ENCODE assay signal across 10 mouse cellular contexts in the genomic region with DNA sequence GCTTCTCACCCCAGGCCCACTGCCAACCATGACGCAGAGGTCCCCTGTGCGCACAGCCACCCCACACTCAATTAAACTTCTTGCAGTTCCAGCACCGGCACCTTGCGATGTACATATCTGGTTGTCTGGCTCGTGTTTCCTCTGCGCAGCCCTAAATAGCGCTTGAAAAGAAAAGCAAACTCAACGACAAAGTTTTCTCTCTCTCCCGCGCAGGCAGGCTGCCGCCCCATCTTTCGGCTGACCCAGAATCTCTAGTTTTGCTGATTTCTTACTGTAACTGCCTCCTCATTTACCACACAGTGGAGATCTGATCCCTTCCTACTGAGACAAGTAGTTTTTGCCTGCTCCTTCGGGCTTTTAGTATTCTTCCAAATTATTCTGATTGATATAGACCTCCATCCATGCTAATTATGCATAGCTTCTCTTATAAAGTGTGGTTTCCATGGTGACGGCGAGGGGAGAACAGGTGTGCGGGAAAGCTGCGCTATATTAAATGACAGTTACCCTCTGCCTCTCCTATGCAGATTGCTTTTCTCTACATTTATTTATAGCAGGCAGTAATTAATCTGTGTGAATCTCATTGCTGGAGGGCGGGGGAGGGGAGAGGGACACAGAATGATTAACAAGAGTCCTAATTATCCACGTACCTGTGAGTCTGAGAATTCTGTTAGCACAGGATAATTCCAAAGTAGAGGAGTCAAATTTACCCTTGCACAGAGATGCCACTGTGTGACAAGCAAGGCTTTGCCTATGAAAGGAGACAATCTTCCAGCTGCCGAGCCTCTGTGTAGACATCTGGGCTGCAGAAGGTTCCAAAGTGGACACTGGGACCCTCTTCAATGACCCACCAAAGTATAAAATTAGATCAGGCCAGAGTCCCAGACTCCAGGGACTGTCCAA.
DNase-seq lines count a peak whose midpoint lies in the region; ATAC-seq and TF ChIP-seq lines count a peak whose summit lies in the region.
"Had no signal": no experiment of that assay in that cellular context is flagged by ENCODE, and none has a peak within 500 bp of the region (broad histone marks: within the 10 kb centered on the region; RNA-seq: fewer than 3 reads in every experiment).

No protein-coding gene starts in this region.

- H3K9ac ChIP-seq in hindbrain, embryonic 16.5 days (ENCODE audit: low read depth, low read length) = no peak overlapping the region; the same call in 1 of the 2 replicates
- H3K9ac ChIP-seq in midbrain, embryonic 14.5 days (replicated peaks; ENCODE audit: low read length) = no peak overlapping the region

- H3K9me3 ChIP-seq in hindbrain, embryonic 16.5 days (ENCODE audit: control insufficient read depth, low read length) = no peaks in the 10 kb centered on the region
- no peaks in the 10 kb centered on the region for H3K9me3 ChIP-seq in midbrain, embryonic 14.5 days (ENCODE audit: control insufficient read depth, low read length)

- H3K27me3 ChIP-seq in testis, adult 2 months (ENCODE audit: control insufficient read depth, insufficient read depth, low read length) = no peaks in the 10 kb centered on the region
- no peaks in the 10 kb centered on the region for H3K27me3 ChIP-seq in hindbrain, embryonic 16.5 days (replicated peaks; ENCODE audit: control insufficient read depth, insufficient read depth, low read length)
- H3K27me3 ChIP-seq in midbrain, embryonic 14.5 days (ENCODE audit: control insufficient read depth, insufficient read depth, low read length) = no peaks in the 10 kb centered on the region

- H3K4me2 ChIP-seq in hindbrain, embryonic 16.5 days (ENCODE audit: low read length) = peak overlapping the region; percentile 24
- no peak overlapping the region for H3K4me2 ChIP-seq in midbrain, embryonic 14.5 days (ENCODE audit: low read length)

- no peak for TF ChIP-seq POLR2A in testis, adult 2 months (IDR thresholded peaks at IDR 0.05; ENCODE audit: control insufficient read depth, low read depth, low read length)

- no peak for TF ChIP-seq CTCF in testis, adult 2 months (IDR thresholded peaks at IDR 0.05; ENCODE audit: control insufficient read depth, insufficient read depth, insufficient replicate concordance, low read depth, low read length)

- no peaks in the 10 kb centered on the region for H3K36me3 ChIP-seq in testis, adult 2 months (ENCODE audit: control insufficient read depth, insufficient read depth, low read length)
- no peaks in the 10 kb centered on the region for H3K36me3 ChIP-seq in hindbrain, embryonic 16.5 days (ENCODE audit: control insufficient read depth, insufficient read depth, low read length)
- H3K36me3 ChIP-seq in midbrain, embryonic 14.5 days (ENCODE audit: control insufficient read depth, insufficient read depth, low read length) = no peaks in the 10 kb centered on the region

- DNase-seq in testis, postnatal 14 days (ENCODE audit: low spot score) = no peak
- peak; percentile 77 for DNase-seq in midbrain, embryonic 14.5 days
- DNase-seq in Muller cell, postnatal 12 days (ENCODE audit: inconsistent ontology term) = no peak
- no peak for DNase-seq in thymus, postnatal 36 days
- DNase-seq in kidney, postnatal 36 days = no peak
- DNase-seq: cerebellum, adult 18-20 months; heart, adult 18-20 months; thymus, postnatal 25 days had no signal

- H3K4me3 ChIP-seq in testis, adult 2 months (ENCODE audit: control insufficient read depth, low read depth, low read length) = peak overlapping the region; percentile 63
- no peak overlapping the region for H3K4me3 ChIP-seq in hindbrain, embryonic 16.5 days (ENCODE audit: low read length)
- H3K4me3 ChIP-seq in midbrain, embryonic 14.5 days (replicated peaks; ENCODE audit: low read depth, low read length) = no peak overlapping the region

- peak; percentile 90 for ATAC-seq in hindbrain, embryonic 16.5 days
- peak; percentile 72 for ATAC-seq in midbrain, embryonic 14.5 days (ENCODE audit: low FRiP score, low TSS enrichment)

- WGBS in hindbrain, embryonic 16.5 days = 52% methylated on average over 20 of the region's 20 CpGs
- WGBS in midbrain, embryonic 14.5 days = 74% methylated on average over 20 of the region's 20 CpGs

- no peaks in the 10 kb centered on the region for H3K4me1 ChIP-seq in testis, adult 2 months (ENCODE audit: control insufficient read depth, insufficient read depth, low read length)
- peaks cover 12% of the 10 kb centered on the region for H3K4me1 ChIP-seq in hindbrain, embryonic 16.5 days (ENCODE audit: control insufficient read depth, insufficient read depth, low read depth, low read length)
- H3K4me1 ChIP-seq in midbrain, embryonic 14.5 days (ENCODE audit: control insufficient read depth, insufficient read depth, low read length) = peaks cover 9% of the 10 kb centered on the region

- no peak overlapping the region for H3K27ac ChIP-seq in testis, adult 2 months (ENCODE audit: control insufficient read depth, insufficient read depth, low read depth, low read length)
- H3K27ac ChIP-seq in hindbrain, embryonic 16.5 days (ENCODE audit: low read depth, low read length) = peak overlapping the region; percentile 66
- H3K27ac ChIP-seq in midbrain, embryonic 14.5 days (replicated peaks; ENCODE audit: low read depth, low read length) = peak overlapping the region; percentile 75
